Mouse (Mus musculus): ENCODE results near the gene Sox10. TPM values are rescaled to one million over a fixed set of nuclear protein-coding genes. Genes with fewer than 3 reads are reported as not detected.

Gene Sox10
- polyA plus RNA-seq, 1 experiment from 2014 or later, result 0.11 TPM

GRCm38 (mm10) chr15:79166712-79167111 is 1.7 kb upstream of the Sox10 start:
- H3K27ac ChIP-seq (ENCODE audit: low read length), result no peak overlapping the region
- no peak for ATAC-seq
- H3K9me3 ChIP-seq (ENCODE audit: low read length), result no peaks in the 10 kb centered on the region
- no peak overlapping the region for H3K9ac ChIP-seq (replicated peaks; ENCODE audit: low read depth)
- DNase-seq (ENCODE audit: low spot score), result no peak
- no peak overlapping the region for H3K4me3 ChIP-seq (ENCODE audit: low read depth, low read length)
- H3K4me1 ChIP-seq (ENCODE audit: insufficient read depth, low read depth, low read length), result no peaks in the 10 kb centered on the region
- 49% methylated on average over 8 of the region's 8 CpGs for WGBS
- TF ChIP-seq CTCF (IDR thresholded peaks at IDR 0.05) (no peak), EP300 (IDR thresholded peaks at IDR 0.05) (no peak)
- no peaks in the 10 kb centered on the region for H3K36me3 ChIP-seq (ENCODE audit: insufficient read depth, low read length)
- H3K27me3 ChIP-seq (replicated peaks; ENCODE audit: insufficient read depth, low read length), result peaks cover 30% of the 10 kb centered on the region
- no peak overlapping the region for H3K4me2 ChIP-seq (replicated peaks; ENCODE audit: low read depth, low read length)

GRCm38 (mm10) chr15:79164251-79164650 is 789 bp downstream of the Sox10 start:
- Histone ChIP-seq H3K9me3 (ENCODE audit: low read length) (no peaks in the 10 kb centered on the region), H3K4me1 (ENCODE audit: insufficient read depth, low read depth, low read length) (no peaks in the 10 kb centered on the region), H3K9ac (replicated peaks; ENCODE audit: low read depth) (no peak overlapping the region), H3K4me3 (ENCODE audit: low read depth, low read length) (no peak overlapping the region), H3K27me3 (replicated peaks; ENCODE audit: insufficient read depth, low read length) (peaks cover 31% of the 10 kb centered on the region), H3K27ac (ENCODE audit: low read length) (no peak overlapping the region), H3K36me3 (ENCODE audit: insufficient read depth, low read length) (no peaks in the 10 kb centered on the region), H3K4me2 (replicated peaks; ENCODE audit: low read depth, low read length) (no peak overlapping the region)
- no peak for DNase-seq (ENCODE audit: low spot score)
- no peak for ATAC-seq
- WGBS, result 16% methylated on average over 13 of the region's 15 CpGs
- TF ChIP-seq CTCF (IDR thresholded peaks at IDR 0.05) (no peak), EP300 (IDR thresholded peaks at IDR 0.05) (no peak)

GRCm38 (mm10) chr15:79162822-79163221 is 2.2 kb downstream of the Sox10 start:
- DNase-seq (ENCODE audit: low spot score), result no peak
- H3K4me3 ChIP-seq (ENCODE audit: low read depth, low read length), result no peak overlapping the region

GRCm38 (mm10) chr15:79162301-79162700 is 2.7 kb downstream of the Sox10 start:
- no peak for ATAC-seq
- no peaks in the 10 kb centered on the region for H3K9me3 ChIP-seq (ENCODE audit: low read length)
- H3K27me3 ChIP-seq (replicated peaks; ENCODE audit: insufficient read depth, low read length), result peaks cover 31% of the 10 kb centered on the region
- TF ChIP-seq CTCF (IDR thresholded peaks at IDR 0.05), result no peak
- no peak for TF ChIP-seq EP300 (IDR thresholded peaks at IDR 0.05)
- H3K4me2 ChIP-seq (replicated peaks; ENCODE audit: low read depth, low read length), result no peak overlapping the region
- DNase-seq (ENCODE audit: low spot score), result no peak
- no peak overlapping the region for H3K27ac ChIP-seq (ENCODE audit: low read length)
- no peak overlapping the region for H3K9ac ChIP-seq (replicated peaks; ENCODE audit: low read depth)
- H3K4me1 ChIP-seq (ENCODE audit: insufficient read depth, low read depth, low read length), result no peaks in the 10 kb centered on the region
- H3K36me3 ChIP-seq (ENCODE audit: insufficient read depth, low read length), result no peaks in the 10 kb centered on the region
- WGBS, result 55% methylated on average over 7 of the region's 7 CpGs
- no peak overlapping the region for H3K4me3 ChIP-seq (ENCODE audit: low read depth, low read length)

More at GRCm38 (mm10) chr15:79162822-79163221, 2.2 kb downstream of the Sox10 start:
- TF ChIP-seq CTCF (IDR thresholded peaks at IDR 0.05) (peak; percentile 34), EP300 (IDR thresholded peaks at IDR 0.05) (no peak)
- no peak overlapping the region for H3K9ac ChIP-seq (replicated peaks; ENCODE audit: low read depth)
- no peak overlapping the region for H3K4me2 ChIP-seq (replicated peaks; ENCODE audit: low read depth, low read length)
- no peak for ATAC-seq
- H3K36me3 ChIP-seq (ENCODE audit: insufficient read depth, low read length), result no peaks in the 10 kb centered on the region
- no peak overlapping the region for H3K27ac ChIP-seq (ENCODE audit: low read length)
- 40% methylated on average over 14 of the region's 14 CpGs for WGBS
- H3K4me1 ChIP-seq (ENCODE audit: insufficient read depth, low read depth, low read length), result no peaks in the 10 kb centered on the region
- no peaks in the 10 kb centered on the region for H3K9me3 ChIP-seq (ENCODE audit: low read length)
- H3K27me3 ChIP-seq (replicated peaks; ENCODE audit: insufficient read depth, low read length), result peaks cover 31% of the 10 kb centered on the region

- TF ChIP-seq EP300 (IDR thresholded peaks at IDR 0.05) (no peak), CTCF (IDR thresholded peaks at IDR 0.05) (no peak)
- Histone ChIP-seq H3K4me1 (ENCODE audit: insufficient read depth, low read depth, low read length) (no peaks in the 10 kb centered on the region), H3K9me3 (ENCODE audit: low read length) (no peaks in the 10 kb centered on the region), H3K27me3 (replicated peaks; ENCODE audit: insufficient read depth, low read length) (no peaks in the 10 kb centered on the region), H3K9ac (replicated peaks; ENCODE audit: low read depth) (no peak overlapping the region), H3K36me3 (ENCODE audit: insufficient read depth, low read length) (0 out of 2 replicates have a peak, but pooled peaks cover 4% of the 10 kb centered on the region), H3K4me3 (ENCODE audit: low read depth, low read length) (no peak overlapping the region), H3K4me2 (replicated peaks; ENCODE audit: low read depth, low read length) (no peak overlapping the region), H3K27ac (ENCODE audit: low read length) (no peak overlapping the region)
- ATAC-seq (no peak), DNase-seq (ENCODE audit: low spot score) (no peak)
- 22% methylated on average over 3 of the region's 3 CpGs for WGBS
These were observed 9.5 kb downstream of the Sox10 start for GRCm38 (mm10) chr15:79155572-79155971.

- Histone ChIP-seq H3K4me2 (replicated peaks; ENCODE audit: low read depth, low read length) (no peak overlapping the region), H3K4me3 (ENCODE audit: low read depth, low read length) (no peak overlapping the region), H3K9ac (replicated peaks; ENCODE audit: low read depth) (no peak overlapping the region), H3K27me3 (replicated peaks; ENCODE audit: insufficient read depth, low read length) (no peaks in the 10 kb centered on the region), H3K27ac (ENCODE audit: low read length) (no peak overlapping the region), H3K4me1 (ENCODE audit: insufficient read depth, low read depth, low read length) (no peaks in the 10 kb centered on the region), H3K36me3 (ENCODE audit: insufficient read depth, low read length) (peaks cover 8% of the 10 kb centered on the region; the same call in 1 of the 2 replicates), H3K9me3 (ENCODE audit: low read length) (no peaks in the 10 kb centered on the region)
- WGBS, result 48% methylated on average over 6 of the region's 6 CpGs
- DNase-seq (ENCODE audit: low spot score), result no peak
- ATAC-seq, result no peak
- TF ChIP-seq EP300 (IDR thresholded peaks at IDR 0.05) (no peak), CTCF (IDR thresholded peaks at IDR 0.05) (no peak)
These were observed 12.3 kb downstream of the Sox10 start for GRCm38 (mm10) chr15:79152709-79153108.

GRCm38 (mm10) chr15:79151881-79152280 is 13.2 kb downstream of the Sox10 start:
- TF ChIP-seq CTCF (IDR thresholded peaks at IDR 0.05), result no peak
- TF ChIP-seq EP300 (IDR thresholded peaks at IDR 0.05), result no peak
- no peak for ATAC-seq
- peaks cover 8% of the 10 kb centered on the region; the same call in 1 of the 2 replicates for H3K36me3 ChIP-seq (ENCODE audit: insufficient read depth, low read length)
- no peaks in the 10 kb centered on the region for H3K9me3 ChIP-seq (ENCODE audit: low read length)
- 61% methylated on average over 8 of the region's 8 CpGs for WGBS
- H3K4me1 ChIP-seq (ENCODE audit: insufficient read depth, low read depth, low read length), result no peaks in the 10 kb centered on the region
- H3K27me3 ChIP-seq (replicated peaks; ENCODE audit: insufficient read depth, low read length), result no peaks in the 10 kb centered on the region
- no peak overlapping the region for H3K27ac ChIP-seq (ENCODE audit: low read length)
- H3K4me3 ChIP-seq (ENCODE audit: low read depth, low read length), result no peak overlapping the region
- H3K9ac ChIP-seq (replicated peaks; ENCODE audit: low read depth), result no peak overlapping the region
- no peak for DNase-seq (ENCODE audit: low spot score)
- no peak overlapping the region for H3K4me2 ChIP-seq (replicated peaks; ENCODE audit: low read depth, low read length)
